ENCODE assay signal across 17 mouse cellular contexts in the genomic region with DNA sequence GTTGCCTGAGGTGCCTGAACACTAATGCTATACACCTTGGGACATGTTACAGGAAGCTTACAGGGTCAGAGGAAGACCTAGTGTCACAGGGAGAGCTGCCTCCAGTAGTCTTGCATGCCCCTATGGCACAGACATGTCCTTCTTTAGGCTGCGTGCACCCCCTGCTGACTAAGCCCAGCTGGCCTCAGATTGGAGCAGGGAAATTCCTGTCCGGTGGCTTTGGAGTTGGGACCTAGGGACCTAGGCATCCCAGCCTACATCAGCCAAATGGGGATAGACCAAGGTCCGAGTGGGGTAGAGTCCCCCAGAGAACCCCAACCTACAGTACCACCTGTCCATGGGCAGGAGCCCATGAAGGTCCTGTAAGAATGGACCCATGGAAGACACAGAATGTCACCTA.
"Had no signal": no experiment of that assay in that cellular context is flagged by ENCODE, and none has a peak within 500 bp of the region (broad histone marks: within the 10 kb centered on the region; RNA-seq: fewer than 3 reads in every experiment).

No protein-coding gene starts in this region.

- H3K4me2 ChIP-seq: limb, embryonic 12.5 days; liver, embryonic 15.5 days; midbrain, embryonic 11.5 days; midbrain, embryonic 15.5 days; neural tube, embryonic 12.5 days had no signal

- H3K9ac ChIP-seq: limb, embryonic 12.5 days; liver, embryonic 15.5 days; midbrain, embryonic 15.5 days; neural tube, embryonic 12.5 days had no signal

- H3K27me3 ChIP-seq: liver, embryonic 15.5 days; midbrain, embryonic 15.5 days; neural tube, embryonic 12.5 days had no signal

- H3K4me1 ChIP-seq: limb, embryonic 12.5 days; liver, embryonic 15.5 days; midbrain, embryonic 15.5 days; neural tube, embryonic 12.5 days had no signal

- H3K4me3 ChIP-seq: left cerebral cortex, adult 2 months; limb, embryonic 12.5 days; liver, embryonic 15.5 days; megakaryocyte, embryonic 14.5 days; midbrain, embryonic 15.5 days; neural tube, embryonic 12.5 days had no signal

- DNase-seq: kidney, adult 8-10 months; liver; lung, adult 2 months; lung, postnatal 14 days; retina, postnatal 1 day; right cerebral cortex, postnatal 4 days; spleen, adult 18-20 months; thymus, adult 18-20 months; thymus, postnatal 14 days had no signal

- ATAC-seq: midbrain, embryonic 15.5 days had no signal

- H3K9me3 ChIP-seq: limb, embryonic 12.5 days; liver, embryonic 15.5 days; megakaryocyte, embryonic 14.5 days; midbrain, embryonic 15.5 days; neural tube, embryonic 12.5 days had no signal

- H3K36me3 ChIP-seq: limb, embryonic 12.5 days; liver, embryonic 15.5 days; neural tube, embryonic 12.5 days had no signal

- H3K27ac ChIP-seq: left cerebral cortex, adult 2 months; limb, embryonic 12.5 days; liver, embryonic 15.5 days; macrophage; midbrain, embryonic 15.5 days; neural tube, embryonic 12.5 days had no signal
